Mouse (Mus musculus) heart, postnatal 0 days (tissue): ENCODE results near the gene Litaf.

Experiments used
- CTCF ChIP-seq: IDR thresholded peaks from 2 replicates; pipeline ENCODE4 v1.5.1; 2016; ENCODE audit warnings: antibody characterized with exemption, control low read depth, low read depth
- EP300 ChIP-seq: IDR thresholded peaks from 2 replicates; pipeline ENCODE4 v1.6.1; 2016; ENCODE audit warnings: antibody characterized with exemption, low read depth

- no peak for TF ChIP-seq CTCF
- no peak for TF ChIP-seq EP300
These were observed 118.2 kb downstream of the Litaf start for GRCm38 (mm10) chr16:10947724-10948123.
